25 mouse cellular contexts compared by ENCODE assay signal in genomic region chr2:155376191-155376590, GRCm38 (mm10).
"Had no signal": no experiment of that assay in that cellular context is flagged by ENCODE, and none has a peak within 500 bp of the region (broad histone marks: within the 10 kb centered on the region; RNA-seq: fewer than 3 reads in every experiment).

No protein-coding gene starts in this region.

- DNase-seq: cerebellum, adult 2 months; cerebellum, adult 8-10 months; cerebellum, adult 9-10 months; cerebellum, adult 9-11 months; cerebellum, postnatal 10 days; cerebellum, postnatal 14 days; cerebellum, postnatal 25 days; cerebellum, postnatal 36 days; embryo, embryonic 11 days; forebrain, postnatal 0 days; gastrocnemius, adult 2 months; gastrocnemius, postnatal 10 days; gastrocnemius, postnatal 14 days; gastrocnemius, postnatal 25 days; gastrocnemius, postnatal 36 days; heart, adult 2 months had no signal

- H3K4me3 ChIP-seq: embryonic facial prominence, embryonic 10.5 days; embryonic facial prominence, embryonic 12.5 days; embryonic facial prominence, embryonic 13.5 days; embryonic facial prominence, embryonic 15.5 days; erythroblast, embryonic 14.5 days; forebrain, embryonic 10.5 days; forebrain, embryonic 12.5 days; forebrain, embryonic 13.5 days; forebrain, embryonic 15.5 days; gastrocnemius, adult 2 months; heart, adult 2 months had no signal
